Mouse (Mus musculus): ENCODE measurements at regions not wholly inside any gene's neighbourhood (a gene's known extent, or its start where the extent isn't known, plus 50 kb on each side); places are given as distances from the start of the nearest gene placed in this dataset.

DNA sequence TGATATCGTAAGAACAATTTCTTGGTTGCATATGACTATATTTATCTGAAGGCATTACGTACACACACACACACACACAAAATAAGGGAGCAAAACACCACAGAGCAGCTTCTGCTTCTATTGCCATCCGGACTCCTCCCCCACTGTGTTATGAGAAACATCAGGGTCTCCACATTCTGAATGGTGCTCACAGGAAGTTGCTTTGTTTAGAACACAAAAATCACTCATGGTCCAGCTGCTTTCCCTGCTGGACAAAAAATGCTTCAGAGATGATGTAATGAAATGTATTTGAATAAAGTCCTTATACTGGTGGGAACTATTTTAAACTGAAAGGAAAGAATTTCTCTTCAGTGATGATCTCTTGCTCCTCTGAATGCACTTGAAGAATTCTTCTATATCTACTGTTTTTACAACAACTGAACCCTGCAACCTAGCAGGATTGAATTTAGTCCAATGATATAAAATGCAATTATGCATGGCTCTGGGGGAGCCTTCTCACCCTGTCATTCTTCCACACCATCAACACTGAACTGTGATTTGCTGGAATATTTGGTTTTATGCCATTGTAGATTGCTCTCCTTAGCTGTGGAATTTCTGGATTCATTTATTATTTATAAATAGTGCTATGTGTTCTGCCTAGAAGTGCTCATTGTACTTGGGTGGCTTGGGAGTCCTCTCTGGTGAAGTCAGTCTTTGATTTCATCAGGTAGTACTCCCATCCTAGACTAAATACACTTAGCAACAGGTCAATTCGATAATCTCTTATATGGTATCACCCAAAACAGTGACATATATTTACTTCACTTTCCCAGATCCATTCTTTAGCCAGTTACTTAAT is 296.7 kb upstream of the Pitrm1 start:
- TF ChIP-seq CTCF (IDR thresholded peaks at IDR 0.05) (no peak), POLR2A (IDR thresholded peaks at IDR 0.05; ENCODE audit: insufficient read depth, low read depth, low read length) (no peak), EP300 (IDR thresholded peaks at IDR 0.05; ENCODE audit: insufficient read depth, low read depth, low read length) (no peak)

Measured in heart, adult 2 months (tissue).